Mouse (Mus musculus): ENCODE measurements around the gene Hist1h3h.

The Hist1h3h gene

GRCm38 (mm10) chr13:21717397-21718357 lies at the start of gene Hist1h3h:
TSS of gene Hist1h3h (plus strand) at chr13:21717659.
- peak; percentile 87 for DNase-seq

DNA sequence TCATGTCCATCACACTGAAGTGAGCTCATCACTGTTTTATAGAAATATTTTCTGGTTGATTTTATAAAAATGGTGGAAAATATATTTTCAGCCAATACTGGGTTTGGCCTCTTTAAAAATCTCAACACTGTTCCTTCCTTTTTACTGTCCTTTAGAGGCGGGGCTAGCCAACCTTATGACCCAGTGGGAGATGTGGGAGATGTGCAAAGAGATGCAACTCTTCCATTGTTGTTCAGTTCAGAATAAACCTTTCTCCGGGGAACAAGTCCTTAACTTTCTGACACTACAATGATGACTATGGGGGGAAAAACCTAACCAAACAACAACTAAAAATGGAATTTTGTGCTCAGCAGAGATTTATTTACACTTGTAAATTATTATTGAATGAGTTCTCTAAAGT lies 40.2 kb upstream of the Hist1h3h start, which contains the start of gene Olfr1360:
Olfr1360 (minus strand) TSS at position 101 of the 400 bp plus-strand sequence.
- DNase-seq = no peak

GRCm38 (mm10) chr13:21697811-21698210 lies 19.6 kb upstream of the Hist1h3h start, which contains the start of gene Olfr1359:
TSS of gene Olfr1359 (plus strand) at chr13:21698111.
- no peak for DNase-seq

DNA sequence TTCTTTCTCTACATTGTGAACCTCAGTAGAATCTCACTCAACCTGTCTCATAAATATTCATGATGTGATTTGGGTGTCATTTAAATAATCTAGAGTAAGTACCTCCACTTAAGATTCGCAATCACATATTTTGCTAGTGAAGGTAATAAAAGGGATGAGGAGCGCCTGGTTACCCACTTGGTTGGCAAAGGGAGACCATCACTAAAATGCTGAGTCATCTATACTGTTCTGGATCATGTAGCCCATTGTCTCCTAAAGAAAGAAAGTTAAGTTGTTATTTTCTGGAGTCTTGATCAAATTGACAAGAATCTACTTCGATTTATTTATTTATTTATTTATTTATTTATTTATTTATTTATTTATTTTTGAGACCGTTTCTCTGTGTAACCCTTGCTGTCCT lies 10.8 kb upstream of the Hist1h3h start:
- no peak for DNase-seq

DNA sequence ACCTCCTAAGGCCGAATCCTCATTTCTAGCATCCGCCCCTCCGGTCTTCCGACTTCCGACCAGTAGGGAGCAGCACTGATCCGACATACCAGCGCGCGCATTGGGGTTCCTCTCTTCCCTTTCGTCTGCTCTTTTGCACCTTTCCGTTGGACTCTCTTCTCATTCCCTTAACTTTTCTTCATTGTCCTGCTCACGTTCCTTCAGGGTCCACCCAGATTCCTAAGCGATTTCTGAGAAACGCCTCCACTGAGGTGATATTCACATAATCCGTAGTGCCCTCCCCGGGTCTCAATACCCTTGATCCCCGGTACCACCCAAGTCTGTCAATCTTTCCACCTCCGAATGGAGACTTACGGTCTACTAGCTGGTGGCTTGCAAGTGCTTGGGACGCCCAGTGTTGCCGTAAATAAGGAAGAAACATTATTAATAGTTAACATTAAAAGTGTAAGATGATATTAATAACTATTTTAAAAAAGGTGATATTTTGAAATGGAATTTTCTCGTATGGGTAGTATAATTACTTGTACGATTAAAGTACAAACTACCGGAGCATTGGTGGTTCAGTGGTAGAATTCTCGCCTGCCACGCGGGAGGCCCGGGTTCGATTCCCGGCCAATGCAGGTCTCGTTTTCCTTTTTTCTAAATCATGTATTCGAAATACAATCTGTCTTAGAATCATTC lies 7.3 kb upstream of the Hist1h3h start:
- DNase-seq = peak; percentile 90

DNA sequence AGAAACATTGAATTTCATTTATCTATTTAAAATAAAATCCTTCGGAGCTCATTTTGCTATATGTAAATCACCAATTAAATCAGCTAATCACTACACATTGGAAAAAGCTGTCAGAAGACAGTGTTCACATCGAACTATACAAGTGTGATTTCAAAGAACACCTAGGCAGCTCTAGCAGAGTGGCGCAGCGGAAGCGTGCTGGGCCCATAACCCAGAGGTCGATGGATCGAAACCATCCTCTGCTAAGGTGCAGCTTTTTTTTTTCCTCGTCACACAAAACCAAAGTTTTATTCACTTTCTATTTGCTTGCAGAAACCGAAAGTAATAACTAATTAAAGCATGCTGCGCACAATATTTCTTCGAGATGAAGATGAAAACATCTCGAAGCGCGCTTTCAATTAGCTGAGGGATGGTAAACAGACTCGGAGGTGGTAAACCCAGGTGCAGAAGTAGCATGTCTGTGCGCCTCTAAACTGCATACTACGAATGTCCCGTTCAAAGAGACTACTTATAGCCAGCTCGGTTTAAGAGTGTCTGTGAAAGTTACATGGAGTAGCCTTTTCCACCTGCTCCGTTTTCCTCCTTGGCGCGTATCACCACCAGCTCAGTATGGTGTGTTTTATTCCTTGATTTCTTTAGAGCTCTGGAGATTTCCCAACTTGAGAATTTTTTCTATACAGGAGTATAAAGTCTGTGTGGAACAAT lies 6.5 kb upstream of the Hist1h3h start:
- DNase-seq = peak; percentile 77

- DNase-seq = peak; percentile 42
Measured at GRCm38 (mm10) chr13:21711698-21712097, 5.8 kb upstream of the Hist1h3h start.

DNA sequence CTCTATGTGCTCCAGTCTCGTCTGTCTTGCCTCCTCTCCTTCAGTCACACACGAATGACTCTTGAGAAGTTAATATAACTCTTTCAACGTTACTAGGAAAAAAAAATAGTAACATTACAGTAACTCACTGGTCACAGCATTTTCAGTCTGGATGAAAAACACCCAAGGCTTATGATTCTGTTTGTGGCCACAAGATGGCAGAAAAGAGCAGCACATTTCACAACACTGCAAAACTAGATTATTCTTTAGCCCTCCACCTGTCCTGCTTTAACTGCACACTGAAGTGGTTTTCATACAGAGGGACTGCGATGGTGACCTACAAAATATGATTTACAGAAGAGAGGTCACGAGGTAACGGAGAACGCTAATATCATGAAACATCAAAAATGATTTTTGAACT lies 2.7 kb upstream of the Hist1h3h start:
- peak; percentile 67 for DNase-seq

DNA sequence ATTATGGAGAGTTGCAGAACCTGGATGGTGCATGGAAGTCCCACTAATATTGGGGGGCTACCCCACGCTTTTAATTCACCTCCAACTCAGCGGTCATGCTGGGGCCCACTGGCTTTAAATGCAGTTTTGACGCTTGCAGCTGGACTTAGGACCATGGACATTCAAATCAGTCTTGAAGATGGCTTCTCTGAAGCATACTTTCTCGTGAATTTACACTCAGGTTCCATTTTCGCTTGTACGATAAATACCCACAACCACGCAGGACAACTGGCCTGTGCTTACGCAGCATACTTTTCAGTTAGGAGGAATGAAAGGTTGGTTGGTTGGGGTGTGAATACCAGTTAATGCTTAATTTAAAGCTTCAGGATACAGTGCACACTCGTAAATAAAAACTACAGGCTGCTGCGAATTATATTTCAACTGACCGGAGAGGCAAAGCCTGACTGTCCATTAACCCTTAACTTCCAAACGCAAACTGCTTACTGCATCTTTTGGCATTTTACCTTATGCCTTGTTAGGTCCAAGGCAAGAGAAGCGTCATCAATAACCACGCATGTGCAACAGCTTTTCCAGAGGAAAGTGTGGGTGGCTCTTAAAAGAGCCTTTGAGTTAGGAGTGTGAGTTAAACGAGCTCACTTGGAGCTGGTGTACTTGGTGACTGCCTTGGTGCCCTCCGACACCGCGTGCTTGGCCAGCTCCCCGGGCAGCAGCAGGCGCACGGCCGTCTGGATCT lies 2.2 kb upstream of the Hist1h3h start:
- DNase-seq = peak; percentile 44

DNA sequence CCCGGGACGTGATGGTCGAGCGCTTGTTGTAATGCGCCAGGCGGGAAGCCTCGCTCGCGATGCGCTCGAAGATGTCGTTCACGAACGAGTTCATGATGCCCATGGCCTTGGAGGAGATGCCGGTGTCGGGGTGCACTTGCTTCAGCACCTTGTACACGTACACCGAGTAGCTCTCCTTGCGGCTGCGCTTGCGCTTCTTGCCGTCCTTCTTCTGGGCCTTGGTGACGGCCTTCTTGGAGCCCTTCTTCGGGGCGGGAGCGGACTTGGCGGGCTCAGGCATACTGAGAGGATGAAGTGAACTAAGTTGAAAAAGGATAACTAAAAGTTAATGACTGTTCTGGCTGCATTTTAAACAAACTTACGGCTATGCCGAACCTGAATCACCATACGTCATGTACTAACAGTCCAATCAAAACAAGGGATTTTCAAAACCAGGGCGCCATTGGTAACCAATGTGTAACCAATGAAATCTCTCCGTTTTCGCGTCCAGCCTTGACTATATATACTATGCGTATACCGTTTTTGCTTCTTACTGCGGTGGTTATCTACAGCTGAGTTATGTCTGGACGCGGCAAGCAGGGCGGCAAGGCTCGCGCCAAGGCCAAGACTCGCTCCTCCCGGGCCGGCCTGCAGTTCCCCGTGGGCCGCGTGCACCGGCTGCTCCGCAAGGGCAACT lies 1.5 kb upstream of the Hist1h3h start, which contains the start of the genes Hist1h2bl and Hist1h2ai:
Hist1h2bl (minus strand) TSS at position 280 of the 676 bp plus-strand sequence.
Hist1h2ai (plus strand) TSS at position 559 of the 676 bp plus-strand sequence.
- DNase-seq = peak; percentile 86

DNA sequence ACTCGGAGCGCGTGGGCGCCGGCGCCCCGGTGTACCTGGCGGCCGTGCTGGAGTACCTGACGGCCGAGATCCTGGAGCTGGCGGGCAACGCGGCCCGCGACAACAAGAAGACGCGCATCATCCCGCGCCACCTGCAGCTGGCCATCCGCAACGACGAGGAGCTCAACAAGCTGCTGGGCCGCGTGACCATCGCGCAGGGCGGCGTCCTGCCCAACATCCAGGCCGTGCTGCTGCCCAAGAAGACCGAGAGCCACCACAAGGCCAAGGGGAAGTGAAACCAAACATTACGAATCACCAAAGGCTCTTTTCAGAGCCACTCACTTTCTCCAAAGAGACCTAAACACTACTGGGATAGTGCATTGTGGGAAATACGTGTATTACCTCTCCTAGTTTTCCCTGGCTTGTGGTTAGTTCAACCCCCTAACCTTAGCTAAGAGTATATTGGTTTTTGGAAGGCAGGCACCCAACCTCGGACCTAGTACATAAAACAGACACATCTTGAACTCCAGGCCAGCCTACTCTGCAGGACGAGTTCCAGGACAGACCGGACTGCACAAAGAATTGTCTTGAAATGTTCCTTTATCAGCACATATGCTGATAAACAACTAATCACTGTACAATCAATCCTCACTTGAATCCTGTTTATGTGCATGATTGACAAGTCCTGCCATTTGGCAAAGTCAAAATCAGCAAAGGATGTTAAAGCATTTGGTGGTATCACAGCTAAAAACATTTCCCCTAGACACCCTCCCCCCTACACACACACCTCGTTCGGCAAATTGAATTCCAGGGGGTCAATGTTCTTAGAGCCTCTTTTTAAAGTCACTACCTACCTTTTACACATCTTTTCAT lies 693 bp upstream of the Hist1h3h start:
- DNase-seq = peak; percentile 55

GRCm38 (mm10) chr13:21718381-21719080 lies 1.1 kb downstream of the Hist1h3h start:
- peak; percentile 9 for DNase-seq

DNA sequence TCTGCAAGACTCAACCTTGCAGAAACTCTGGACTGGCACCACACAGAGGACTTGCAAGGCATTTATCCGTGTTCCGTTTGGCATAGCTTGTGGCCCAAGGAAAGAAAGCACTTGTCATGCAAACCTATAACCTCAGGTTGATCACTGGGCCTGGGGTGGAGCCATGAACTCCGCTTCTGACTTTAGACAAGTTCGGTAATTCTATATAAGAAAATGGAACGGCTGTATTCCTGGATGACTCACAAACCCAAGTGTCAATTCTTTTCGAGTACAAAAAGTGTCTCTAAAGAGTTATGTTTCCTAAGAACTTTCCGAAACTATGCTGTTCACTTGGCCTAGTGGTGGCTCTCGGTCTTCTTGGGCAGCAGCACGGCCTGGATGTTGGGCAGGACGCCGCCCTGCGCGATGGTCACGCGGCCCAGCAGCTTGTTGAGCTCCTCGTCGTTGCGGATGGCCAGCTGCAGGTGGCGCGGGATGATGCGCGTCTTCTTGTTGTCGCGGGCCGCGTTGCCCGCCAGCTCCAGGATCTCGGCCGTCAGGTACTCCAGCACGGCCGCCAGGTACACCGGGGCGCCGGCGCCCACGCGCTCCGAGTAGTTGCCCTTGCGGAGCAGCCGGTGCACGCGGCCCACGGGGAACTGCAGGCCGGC lies 3.8 kb downstream of the Hist1h3h start:
- peak; percentile 68 for DNase-seq

- DNase-seq = peak; percentile 87
Measured at GRCm38 (mm10) chr13:21721757-21722372, 4.4 kb downstream of the Hist1h3h start, which contains the start of gene Hist1h2bm. TSS of gene Hist1h2bm (plus strand) at chr13:21722044.

GRCm38 (mm10) chr13:21722373-21722925 lies 5.0 kb downstream of the Hist1h3h start:
- DNase-seq = no peak

GRCm38 (mm10) chr13:21722993-21723836 lies 5.8 kb downstream of the Hist1h3h start:
- peak; percentile 27 for DNase-seq

GRCm38 (mm10) chr13:21727948-21728572 lies 10.6 kb downstream of the Hist1h3h start:
- no peak for DNase-seq

All from liver (tissue).